Mouse (Mus musculus) adipose tissue, adult 10 weeks (tissue): ENCODE measurements around the gene Lipm. TPM values are rescaled to one million over a fixed set of nuclear protein-coding genes. Genes with fewer than 3 reads are reported as not detected.

Experiments
- polyA plus RNA-seq: library from polyadenylated mRNA; stranded (reverse); fragments of 350-450 nt; fragmentation: Illumina TruSeq; extraction: RNeasy Lipid Tissue Mini Kit (QIAGEN cat#74804); gene quantifications from one replicate; pipeline ENCODE4 v1.2.3, GENCODE M21; 2014; ENCODE audit warnings: low read depth, low replicate concordance

The Lipm gene
- polyA plus RNA-seq: not detected

GRCm38 (mm10) chr19:34100633-34101032 is at the start of gene Lipm:
Gene Lipm, plus strand, starts transcription at chr19:34100933.

GRCm38 (mm10) chr19:34066779-34067472 is 33.8 kb upstream of the Lipm start, which contains the start of gene Lipn:
Gene Lipn, plus strand, starts transcription at chr19:34067358.

GRCm38 (mm10) chr19:34165891-34166290 is 65.2 kb downstream of the Lipm start, which contains the start of gene Ankrd22:
Gene Ankrd22, minus strand, starts transcription at chr19:34166053.

Other genes with a start within 250 kb of the Lipm start
- 2.0 TPM for gene Lipf, start 139.7 kb upstream of the Lipm start, polyA plus RNA-seq
- 1.8 TPM for gene Lipk, start 92.6 kb upstream of the Lipm start, polyA plus RNA-seq
- gene Lipn, start 33.6 kb upstream of the Lipm start, polyA plus RNA-seq: not detected
- 5.0 TPM for gene Ankrd22, start 65.1 kb downstream of the Lipm start, polyA plus RNA-seq
- gene Stambpl1, start 91.3 kb downstream of the Lipm start, polyA plus RNA-seq: 3.3 TPM
- gene Acta2, start 154.7 kb downstream of the Lipm start, polyA plus RNA-seq: 450 TPM
- 34.5 TPM for gene Fas, start 189.7 kb downstream of the Lipm start, polyA plus RNA-seq